Mouse (Mus musculus) cortical plate, adult 2 months (tissue): Measurements from ENCODE around the gene Rnf146. TPM values are rescaled to one million over a fixed set of nuclear protein-coding genes. Genes with fewer than 3 reads are reported as not detected.
"Not testable (repeated sequence)": the region's sequence is repeated elsewhere in the genome, so short reads cannot be mapped to it uniquely, and the experiment has no call there.

ENCODE experiments used
- H3K27ac ChIP-seq: fragments of 200-500 bp; 2 replicates; pipeline ENCODE4 v1.5.1; 2012; ENCODE audit warnings: low read length, control low read depth, inconsistent platforms; ENCODE audit not compliant: insufficient read depth
- H3K4me1 ChIP-seq: fragments of 200-500 bp; 2 replicates; pipeline ENCODE4 v1.6.1; 2011; ENCODE audit warnings: low read length; ENCODE audit not compliant: control insufficient read depth, insufficient read depth
- H3K4me3 ChIP-seq: fragments of 200-500 bp; 2 replicates; pipeline ENCODE4 v1.5.1; 2011; ENCODE audit warnings: mild to moderate bottlenecking, low read length, control low read depth; ENCODE audit not compliant: insufficient read depth
- CTCF ChIP-seq: fragments of 200-500 bp; IDR thresholded peaks from 2 replicates; pipeline ENCODE4 v1.5.1; 2011; ENCODE audit warnings: mild to moderate bottlenecking, control low read depth, low read length; ENCODE audit not compliant: insufficient read depth; ENCODE audit errors: extremely low read depth
- POLR2A ChIP-seq: fragments of 200-500 bp; IDR thresholded peaks from 2 replicates; pipeline ENCODE4 v1.6.1; 2011; ENCODE audit warnings: mild to moderate bottlenecking, low read length, control low read depth; ENCODE audit not compliant: insufficient read depth; ENCODE audit errors: extremely low read depth
- polyA plus RNA-seq: library from polyadenylated mRNA; depleted of rRNA; stranded (reverse); fragments of >200 nt; gene quantifications from 2 replicates; pipeline ENCODE4 v1.2.3, GENCODE M21; 2012; rRNA removed

The Rnf146 gene
- 89.2 and 91.0 TPM in 2 replicates for polyA plus RNA-seq

DNA sequence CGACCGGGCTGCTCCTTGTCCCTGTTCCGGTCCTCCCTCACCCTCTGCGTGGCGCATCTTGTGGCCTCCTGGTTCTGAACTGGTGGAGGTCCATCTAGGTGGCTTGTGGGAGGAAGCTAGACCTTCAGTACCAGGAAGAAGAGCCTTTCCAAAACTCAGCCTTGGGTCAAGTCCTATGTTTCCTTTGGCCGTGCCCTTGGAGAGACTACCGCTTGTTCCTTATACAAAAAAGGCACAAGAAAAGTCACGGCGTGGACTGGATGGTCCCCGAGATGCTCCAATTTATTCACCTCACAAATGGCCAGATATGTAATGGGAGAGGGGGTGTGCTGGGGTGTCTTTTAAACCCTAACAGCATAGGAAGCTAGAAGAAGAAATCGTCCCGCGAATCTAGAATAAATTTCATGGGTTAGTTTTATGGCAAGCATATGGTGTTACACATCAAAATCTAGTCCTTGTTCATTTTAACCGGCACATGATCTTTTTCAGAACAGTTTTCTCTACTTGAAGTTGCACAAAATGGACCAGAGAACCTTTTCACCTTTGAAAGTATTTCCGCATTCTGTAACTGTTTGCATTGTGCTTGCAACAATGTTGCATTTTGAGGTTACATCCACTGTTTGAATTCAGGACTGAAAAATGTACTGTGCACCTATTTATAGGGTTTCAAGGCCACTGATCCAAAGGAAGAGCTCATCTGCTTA is at the start of gene Rnf146:
Gene Rnf146, minus strand, starts transcription at position 246 of the 704 bp plus-strand sequence.
- no peak for TF ChIP-seq CTCF
- peak; percentile 81 for TF ChIP-seq POLR2A
- Histone ChIP-seq H3K4me3 (peak within 1 kb of the TSS; percentile 75), H3K27ac (peak within 1 kb of the TSS; percentile 83), H3K4me1 (peaks cover 3% of the 10 kb centered on the region)

GRCm38 (mm10) chr10:29402656-29403268 is 40.5 kb upstream of the Rnf146 start:
- Histone ChIP-seq H3K27ac (no peak overlapping the region), H3K4me1 (no peaks in the 10 kb centered on the region), H3K4me3 (no peak overlapping the region)
- TF ChIP-seq POLR2A (no peak), CTCF (no peak)

- TF ChIP-seq CTCF = peak; percentile 12; the same call in 1 of the 2 replicates
- H3K4me3 ChIP-seq, H3K4me1 ChIP-seq, H3K27ac ChIP-seq: not testable (repeated sequence)
Observed at GRCm38 (mm10) chr10:29394890-29395289, 32.6 kb upstream of the Rnf146 start.

GRCm38 (mm10) chr10:29381558-29381957 is 19.3 kb upstream of the Rnf146 start:
- TF ChIP-seq CTCF (no peak), POLR2A (no peak)
- H3K27ac ChIP-seq = no peak overlapping the region
- no peak overlapping the region for H3K4me3 ChIP-seq
- H3K4me1 ChIP-seq = no peaks in the 10 kb centered on the region

- Histone ChIP-seq H3K27ac (no peak overlapping the region), H3K4me3 (no peak overlapping the region), H3K4me1 (no peaks in the 10 kb centered on the region)
- TF ChIP-seq CTCF (no peak), POLR2A (no peak)
Observed at GRCm38 (mm10) chr10:29374065-29374464, 11.8 kb upstream of the Rnf146 start.

GRCm38 (mm10) chr10:29361464-29362196 is 612 bp downstream of the Rnf146 start:
- peak overlapping the region; percentile 75 for H3K4me3 ChIP-seq
- peak overlapping the region; percentile 83 for H3K27ac ChIP-seq
- TF ChIP-seq CTCF = no peak
- TF ChIP-seq POLR2A = no peak
- peaks cover 5% of the 10 kb centered on the region for H3K4me1 ChIP-seq

DNA sequence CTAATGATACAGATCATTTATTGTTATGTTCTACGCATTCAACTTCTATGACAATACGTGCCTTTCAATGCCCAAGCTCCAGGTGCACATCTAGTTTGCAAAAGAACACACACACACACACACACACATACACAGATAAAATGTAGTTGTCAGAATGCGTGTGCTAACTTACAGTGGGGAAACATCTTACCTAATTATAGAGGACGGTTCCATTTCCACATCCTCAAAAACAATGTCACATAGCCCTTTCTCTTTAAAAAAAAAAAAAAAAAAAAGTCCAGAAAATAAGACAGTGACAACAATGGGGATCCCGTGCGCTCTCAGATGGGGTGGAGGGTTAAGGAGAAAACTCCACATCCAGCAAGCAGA is 1.2 kb downstream of the Rnf146 start:
- H3K4me1 ChIP-seq = peaks cover 5% of the 10 kb centered on the region
- TF ChIP-seq CTCF (no peak), POLR2A (no peak)
- peak overlapping the region; percentile 83 for H3K27ac ChIP-seq
- H3K4me3 ChIP-seq = peak overlapping the region; percentile 75

GRCm38 (mm10) chr10:29354183-29354582 is 8.1 kb downstream of the Rnf146 start:
- TF ChIP-seq POLR2A (no peak), CTCF (no peak)
- H3K4me3 ChIP-seq = no peak overlapping the region
- H3K4me1 ChIP-seq = peaks cover 7% of the 10 kb centered on the region
- H3K27ac ChIP-seq = no peak overlapping the region

- Histone ChIP-seq H3K4me1 (peaks cover 6% of the 10 kb centered on the region), H3K4me3 (no peak overlapping the region), H3K27ac (no peak overlapping the region)
- TF ChIP-seq CTCF = no peak
- no peak for TF ChIP-seq POLR2A
Observed at GRCm38 (mm10) chr10:29352575-29352974, 9.7 kb downstream of the Rnf146 start.
